Mouse (Mus musculus) right cerebral cortex, postnatal 14 days (tissue): ENCODE results near the gene Onecut3.

Source experiments
- DNase-seq: peaks from one replicate; pipeline ENCODE4 v3.0.0; 2022

The Onecut3 gene

GRCm38 (mm10) chr10:80559431-80559830 lies 64.8 kb downstream of the Onecut3 start:
- no peak for DNase-seq

- DNase-seq: no peak
Observed at GRCm38 (mm10) chr10:80560621-80561020, 66.0 kb downstream of the Onecut3 start.

- peak; percentile 93 for DNase-seq
Observed at GRCm38 (mm10) chr10:80561116-80561944, 66.7 kb downstream of the Onecut3 start, which contains the start of gene Rexo1. Gene Rexo1, minus strand, starts transcription at chr10:80561560.

- peak; percentile 92 for DNase-seq
Observed at GRCm38 (mm10) chr10:80566375-80567092, 71.9 kb downstream of the Onecut3 start.
